Mouse (Mus musculus) liver, embryonic 13.5 days (tissue): ENCODE measurements around the gene Pou2f3. TPM values are rescaled to one million over a fixed set of nuclear protein-coding genes. Genes with fewer than 3 reads are reported as not detected.

ENCODE experiments used
- ATAC-seq: fragments of 200-750 bp; cut with Nextera tagmentation; 2 replicates; pipeline ENCODE4 v1.8.0; 2017; ENCODE audit warnings: low read depth, mild to moderate bottlenecking, moderate number of reproducible peaks, moderate library complexity
- DNase-seq: peaks from one replicate; pipeline ENCODE4 v3.0.0; 2022
- H3K27ac ChIP-seq: fragments of 300-500 bp; sonication (generic); 2 replicates; pipeline ENCODE4 v1.5.1; 2015; ENCODE audit warnings: moderate library complexity, mild to moderate bottlenecking, inconsistent platforms
- H3K27me3 ChIP-seq: fragments of 300-500 bp; sonication (generic); 2 replicates; pipeline ENCODE4 v1.6.1; 2015; ENCODE audit warnings: mild to moderate bottlenecking, inconsistent platforms
- H3K36me3 ChIP-seq: fragments of 300-500 bp; sonication (generic); 2 replicates; pipeline ENCODE4 v1.6.1; 2015; ENCODE audit warnings: mild to moderate bottlenecking, inconsistent platforms
- H3K4me1 ChIP-seq: fragments of 300-500 bp; sonication (generic); replicated peaks from 2 replicates; pipeline ENCODE4 v1.6.1; 2015; ENCODE audit warnings: inconsistent platforms
- H3K4me2 ChIP-seq: fragments of 300-500 bp; sonication (generic); 2 replicates; pipeline ENCODE4 v1.6.1; 2015; ENCODE audit warnings: inconsistent platforms, mild to moderate bottlenecking, moderate library complexity
- H3K4me3 ChIP-seq: fragments of 300-500 bp; sonication (generic); replicated peaks from 2 replicates; pipeline ENCODE4 v1.5.1; 2015; ENCODE audit warnings: mild to moderate bottlenecking, inconsistent platforms
- H3K9ac ChIP-seq: fragments of 300-500 bp; sonication (generic); 2 replicates; pipeline ENCODE4 v1.6.1; 2015; ENCODE audit warnings: mild to moderate bottlenecking, inconsistent platforms
- H3K9me3 ChIP-seq: fragments of 300-500 bp; sonication (generic); replicated peaks from 2 replicates; pipeline ENCODE4 v1.6.1; 2016; ENCODE audit warnings: inconsistent platforms
- WGBS: fragments of 180-500 bp; shearing (Covaris S2); methylation state at CpG from one replicate; pipeline ENCODE4 v1.1.7; 2015; ENCODE audit not compliant: insufficient replicate concordance; 5-methylcytosine and 5-hydroxymethylcytosine counted together
- polyA plus RNA-seq: library from polyadenylated mRNA; unstranded; fragments of >200 nt; fragmentation: Nextera tagmentation; extraction: Ambion mirVana; gene quantifications from 2 replicates; pipeline ENCODE4 v1.2.1, GENCODE M21; 2015

Pou2f3 gene
- polyA plus RNA-seq, 1 experiment from 2014 or later, result not detected

DNA sequence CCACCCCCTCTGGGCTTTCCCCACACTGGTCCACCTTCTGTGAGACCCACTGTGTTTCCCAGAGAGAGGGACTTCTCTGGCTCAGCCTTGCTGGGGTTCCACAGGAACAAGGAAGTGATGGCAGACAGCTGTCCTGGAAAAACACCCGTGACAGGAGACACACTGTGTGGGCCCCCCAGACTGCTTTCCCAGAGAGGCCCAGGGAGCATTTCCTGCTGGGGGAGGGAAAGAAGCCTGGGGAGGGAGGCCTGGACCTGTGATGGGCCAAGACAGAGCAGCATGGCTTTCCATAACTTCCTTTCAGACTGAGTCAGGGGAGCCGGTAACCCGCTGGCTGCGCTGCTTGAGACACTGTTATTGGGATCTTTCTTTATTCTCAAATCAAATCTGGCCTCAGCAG lies 20.7 kb upstream of the Pou2f3 start:
- peaks cover 72% of the 10 kb centered on the region for H3K36me3 ChIP-seq
- H3K27me3 ChIP-seq, result no peaks in the 10 kb centered on the region
- H3K4me2 ChIP-seq, result no peak overlapping the region
- WGBS, result 80% methylated on average over 4 of the region's 4 CpGs
- H3K4me3 ChIP-seq, result no peak overlapping the region
- no peak for ATAC-seq
- H3K9ac ChIP-seq, result peak overlapping the region; percentile 5; the same call in 1 of the 2 replicates
- H3K4me1 ChIP-seq, result peaks cover 98% of the 10 kb centered on the region
- DNase-seq, result no peak
- H3K9me3 ChIP-seq, result no peaks in the 10 kb centered on the region
- H3K27ac ChIP-seq, result peak overlapping the region; percentile 94

DNA sequence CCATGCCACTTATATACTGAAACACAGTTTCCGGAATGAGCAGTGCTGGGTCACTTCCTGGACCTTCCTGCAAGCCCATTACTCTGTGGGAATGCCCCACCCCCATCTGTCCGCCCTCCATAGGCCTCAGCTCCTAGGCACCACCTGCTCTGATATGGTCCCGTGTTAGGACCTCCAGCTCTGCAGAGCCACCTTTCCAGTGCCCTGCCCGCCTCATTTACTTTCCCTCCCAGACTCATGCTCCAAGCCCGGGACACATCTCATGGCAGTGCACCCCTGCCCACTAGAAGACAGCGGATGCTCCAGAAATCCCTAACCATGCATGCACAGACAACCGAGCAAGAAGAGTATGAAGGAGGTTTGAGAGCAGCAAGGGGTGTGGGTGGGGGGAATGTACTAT lies 19.8 kb upstream of the Pou2f3 start:
- DNase-seq, result no peak
- no peak overlapping the region for H3K27ac ChIP-seq
- no peak overlapping the region for H3K4me2 ChIP-seq
- no peak overlapping the region for H3K9ac ChIP-seq
- 80% methylated on average over 7 of the region's 7 CpGs for WGBS
- no peaks in the 10 kb centered on the region for H3K27me3 ChIP-seq
- peaks cover 98% of the 10 kb centered on the region for H3K4me1 ChIP-seq
- H3K9me3 ChIP-seq, result no peaks in the 10 kb centered on the region
- ATAC-seq, result no peak
- peaks cover 66% of the 10 kb centered on the region for H3K36me3 ChIP-seq
- H3K4me3 ChIP-seq, result no peak overlapping the region

DNA sequence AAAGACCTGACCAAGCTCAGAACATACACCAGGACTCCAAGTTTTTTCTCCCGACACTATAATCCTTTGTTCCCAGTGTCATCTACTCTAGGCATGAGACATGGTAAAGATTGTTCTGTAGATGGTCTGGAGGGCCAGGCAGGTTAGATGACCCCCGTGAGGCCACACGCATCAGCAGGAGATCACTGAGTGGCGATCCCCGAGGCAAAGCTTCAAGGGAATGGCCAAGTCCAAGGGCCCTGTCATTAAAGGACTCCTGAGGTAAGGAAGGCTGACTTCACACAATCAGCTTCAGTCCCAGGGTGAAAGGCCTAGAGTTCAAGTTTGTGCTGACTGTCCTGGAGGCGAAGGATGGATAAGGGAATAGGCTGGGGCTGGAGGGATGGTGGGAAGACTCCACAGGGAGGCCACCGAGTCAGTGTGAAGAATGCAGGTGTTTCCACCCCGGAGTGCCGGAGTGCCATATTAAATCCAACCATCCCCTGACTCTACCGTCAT lies 19.3 kb upstream of the Pou2f3 start:
- ATAC-seq (no peak), DNase-seq (no peak)
- H3K4me2 ChIP-seq, result no peak overlapping the region
- peaks cover 71% of the 10 kb centered on the region for H3K36me3 ChIP-seq
- WGBS, result 87% methylated on average over 10 of the region's 10 CpGs
- peaks cover 98% of the 10 kb centered on the region for H3K4me1 ChIP-seq
- no peaks in the 10 kb centered on the region for H3K9me3 ChIP-seq
- no peak overlapping the region for H3K9ac ChIP-seq
- no peaks in the 10 kb centered on the region for H3K27me3 ChIP-seq
- H3K4me3 ChIP-seq, result no peak overlapping the region
- H3K27ac ChIP-seq, result peak overlapping the region; percentile 15; the same call in 1 of the 2 replicates

DNA sequence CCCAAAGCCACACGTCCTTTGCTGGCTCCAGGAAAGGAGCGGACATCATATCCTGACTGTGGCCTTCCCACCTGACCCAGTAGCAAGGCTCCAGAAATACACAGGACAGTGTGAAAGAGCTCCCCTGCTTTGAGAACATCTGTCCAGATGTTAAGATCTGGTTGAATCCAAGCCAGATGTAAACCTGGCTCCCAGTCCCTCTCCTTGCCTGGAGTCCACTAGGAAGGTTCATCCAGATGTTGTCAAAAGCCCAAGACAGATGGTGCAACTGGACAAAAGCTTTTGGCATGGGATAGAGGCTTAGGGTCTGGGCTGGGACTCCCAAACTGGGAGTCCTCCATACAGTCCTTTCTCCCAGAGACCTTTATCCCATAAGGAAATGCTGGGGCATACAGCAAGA lies 18.6 kb upstream of the Pou2f3 start:
- Histone ChIP-seq H3K4me1 (peaks cover 98% of the 10 kb centered on the region), H3K9me3 (no peaks in the 10 kb centered on the region), H3K4me2 (no peak overlapping the region), H3K27ac (peak overlapping the region; percentile 15), H3K36me3 (peaks cover 78% of the 10 kb centered on the region), H3K4me3 (no peak overlapping the region), H3K9ac (no peak overlapping the region), H3K27me3 (no peaks in the 10 kb centered on the region)
- 80% methylated on average over 2 of the region's 2 CpGs for WGBS
- DNase-seq (no peak), ATAC-seq (no peak)

DNA sequence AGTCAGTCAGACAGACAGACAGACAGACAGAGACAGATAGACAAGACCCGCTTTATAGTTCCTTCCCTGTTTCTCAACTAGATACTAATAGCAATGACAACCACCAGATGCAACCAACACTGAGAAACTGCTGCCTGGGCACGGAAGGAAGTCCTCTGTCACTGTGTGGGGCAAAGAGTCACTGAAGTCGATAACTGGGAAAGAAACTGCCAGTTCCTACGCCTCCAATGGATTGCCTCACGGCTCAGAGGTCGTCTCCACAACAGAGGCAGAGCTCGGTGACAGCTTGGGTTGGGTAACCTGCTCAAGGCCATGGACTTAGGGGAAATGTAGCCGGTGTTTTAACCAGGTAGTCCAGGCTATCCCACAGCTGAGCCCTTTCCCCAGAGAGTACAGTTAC lies 17.5 kb upstream of the Pou2f3 start:
- DNase-seq, result no peak
- Histone ChIP-seq H3K9ac (0 out of 2 replicates have a peak overlapping the region, but pooled peaks have one; percentile 35), H3K4me2 (no peak overlapping the region), H3K27ac (peak overlapping the region; percentile 83), H3K4me3 (no peak overlapping the region), H3K27me3 (no peaks in the 10 kb centered on the region), H3K36me3 (peaks cover 80% of the 10 kb centered on the region), H3K9me3 (no peaks in the 10 kb centered on the region), H3K4me1 (peaks cover 91% of the 10 kb centered on the region)
- ATAC-seq, result no peak
- 46% methylated on average over 8 of the region's 8 CpGs for WGBS

- DNase-seq, result no peak
- WGBS, result 63% methylated on average over 9 of the region's 9 CpGs
- no peak overlapping the region for H3K4me2 ChIP-seq
- H3K4me1 ChIP-seq, result peaks cover 81% of the 10 kb centered on the region
- H3K27ac ChIP-seq, result peak overlapping the region; percentile 83
- H3K9ac ChIP-seq, result peak overlapping the region; percentile 35; the same call in 1 of the 2 replicates
- H3K4me3 ChIP-seq, result no peak overlapping the region
- no peak for ATAC-seq
- no peaks in the 10 kb centered on the region for H3K9me3 ChIP-seq
- H3K27me3 ChIP-seq, result no peaks in the 10 kb centered on the region
- peaks cover 81% of the 10 kb centered on the region for H3K36me3 ChIP-seq
These were observed 16.5 kb upstream of the Pou2f3 start for GRCm38 (mm10) chr9:43226573-43227160.

DNA sequence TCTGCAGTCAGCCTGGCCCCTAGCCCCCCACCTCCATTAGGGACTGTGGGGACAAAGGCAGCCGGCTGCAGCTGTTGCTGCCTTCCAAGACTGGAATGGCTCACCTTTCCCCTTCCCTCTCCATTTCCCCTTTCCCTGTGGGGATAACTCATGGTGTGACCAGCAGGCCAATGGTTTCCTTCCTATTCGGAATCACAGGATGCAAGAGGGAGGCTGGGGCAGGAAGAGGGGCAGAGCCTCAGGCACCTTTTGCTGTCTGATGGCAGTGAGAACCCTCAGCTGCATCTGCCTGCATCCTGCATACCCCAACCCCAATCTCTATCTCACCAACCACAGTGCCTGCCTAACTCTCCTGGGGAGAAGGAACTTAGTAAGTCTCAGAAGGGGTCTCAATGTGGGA lies 15.3 kb upstream of the Pou2f3 start:
- H3K4me1 ChIP-seq, result peaks cover 69% of the 10 kb centered on the region
- no peak for ATAC-seq

DNA sequence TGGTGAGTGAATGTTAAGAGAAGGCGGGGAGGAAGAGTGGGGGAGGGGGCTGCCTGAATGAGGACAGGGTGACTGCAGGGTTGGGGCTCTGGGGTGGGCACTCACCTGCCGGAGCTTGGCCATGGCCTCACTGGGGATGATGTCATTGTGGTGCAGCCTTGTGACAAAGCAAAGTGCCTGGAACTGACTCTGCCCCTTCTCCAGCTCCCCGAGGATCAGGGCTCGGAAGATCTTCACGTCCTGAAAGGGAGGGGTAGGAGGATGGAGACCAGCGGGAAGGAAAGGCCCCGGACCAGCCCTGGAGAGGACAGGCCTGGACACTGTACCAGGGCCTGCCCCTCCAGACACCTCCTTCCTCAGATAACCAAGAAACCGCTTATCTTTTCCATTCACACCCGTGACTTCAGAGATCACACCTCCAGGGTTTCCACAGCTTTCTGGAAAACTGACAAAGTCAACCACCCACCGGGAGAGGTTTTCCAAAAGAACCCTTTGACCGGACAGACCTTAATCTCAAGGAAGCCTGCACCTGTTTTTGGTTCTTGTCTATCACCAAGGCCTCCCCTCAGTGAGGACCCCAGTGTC lies 14.7 kb upstream of the Pou2f3 start:
- H3K9ac ChIP-seq, result peak overlapping the region; percentile 63

More for the DNA sequence above, 15.3 kb upstream of the Pou2f3 start:
- no peak for DNase-seq
- H3K9me3 ChIP-seq, result no peaks in the 10 kb centered on the region
- H3K4me2 ChIP-seq, result peak overlapping the region; percentile 63
- WGBS, result 33% methylated on average over 2 of the region's 2 CpGs
- H3K4me3 ChIP-seq, result peak overlapping the region; percentile 41; the same call in 1 of the 2 replicates
- peak overlapping the region; percentile 63 for H3K9ac ChIP-seq
- H3K36me3 ChIP-seq, result peaks cover 81% of the 10 kb centered on the region
- H3K27ac ChIP-seq, result peak overlapping the region; percentile 83
- no peaks in the 10 kb centered on the region for H3K27me3 ChIP-seq

DNA sequence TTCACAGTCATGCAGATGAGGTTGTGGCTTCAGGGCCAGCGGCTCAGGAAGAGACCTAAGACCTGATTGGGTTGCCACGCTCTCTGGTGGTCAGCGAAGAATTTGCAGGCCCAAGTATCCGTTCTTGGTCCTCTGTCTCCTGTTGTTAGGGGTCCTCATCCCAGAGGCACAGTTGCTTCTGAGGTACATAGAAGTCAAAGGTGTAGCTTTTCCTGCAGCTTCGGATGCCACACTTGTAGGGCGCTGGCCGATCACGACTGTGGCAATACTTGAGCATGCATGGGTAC lies 12.2 kb upstream of the Pou2f3 start:
- Histone ChIP-seq H3K9ac (no peak overlapping the region), H3K36me3 (peaks cover 61% of the 10 kb centered on the region), H3K4me2 (no peak overlapping the region), H3K27me3 (no peaks in the 10 kb centered on the region), H3K4me3 (no peak overlapping the region), H3K4me1 (peaks cover 40% of the 10 kb centered on the region), H3K27ac (0 out of 2 replicates have a peak overlapping the region, but pooled peaks have one; percentile 23), H3K9me3 (no peaks in the 10 kb centered on the region)
- no peak for ATAC-seq
- 58% methylated on average over 8 of the region's 8 CpGs for WGBS
- no peak for DNase-seq

More for the DNA sequence above, 14.7 kb upstream of the Pou2f3 start:
- Histone ChIP-seq H3K36me3 (peaks cover 76% of the 10 kb centered on the region), H3K27ac (peak overlapping the region; percentile 83), H3K27me3 (no peaks in the 10 kb centered on the region), H3K4me2 (peak overlapping the region; percentile 63), H3K4me1 (peaks cover 63% of the 10 kb centered on the region), H3K4me3 (peak overlapping the region; percentile 41), H3K9me3 (no peaks in the 10 kb centered on the region)
- WGBS, result 32% methylated on average over 11 of the region's 11 CpGs
- DNase-seq, result peak; percentile 71
- ATAC-seq, result peak; percentile 87

DNA sequence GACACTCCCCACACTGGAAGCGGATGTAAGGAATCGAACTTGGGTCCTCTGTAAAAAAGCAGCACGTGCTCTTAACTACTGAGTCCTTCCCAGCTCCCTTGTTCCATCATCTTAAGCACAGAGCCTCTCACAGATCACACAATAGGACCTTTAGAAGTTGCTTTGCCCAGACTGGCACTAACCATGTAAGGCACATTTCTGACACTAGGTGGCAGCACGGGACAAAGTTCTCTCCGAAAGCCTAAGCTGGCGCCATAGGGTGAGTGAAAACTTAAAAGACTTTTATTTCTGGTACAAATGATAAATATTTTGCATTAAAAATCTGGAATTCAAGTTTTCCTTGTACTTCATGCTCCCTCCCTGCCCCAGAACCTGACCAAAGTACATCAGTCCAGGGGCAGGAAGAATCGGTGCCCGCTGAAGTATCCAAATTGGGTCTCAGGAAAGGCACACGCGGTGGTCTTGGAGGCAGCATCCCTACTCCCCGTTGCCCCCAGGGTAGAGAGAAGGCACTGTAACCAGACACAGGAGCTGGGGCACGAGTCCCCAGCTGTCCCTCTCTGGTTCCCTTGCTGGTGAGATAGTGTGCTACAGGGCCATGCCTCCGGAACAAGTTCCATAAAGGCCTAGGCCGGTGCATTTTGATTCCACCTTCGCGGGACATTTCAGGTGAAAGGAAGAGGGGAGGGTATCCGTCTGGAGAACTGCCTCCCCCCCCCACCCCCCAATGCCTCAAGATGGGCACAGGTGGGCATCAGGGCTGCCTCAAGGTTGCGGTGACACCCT lies 11.7 kb upstream of the Pou2f3 start:
- Histone ChIP-seq H3K36me3 (peaks cover 55% of the 10 kb centered on the region), H3K9ac (no peak overlapping the region), H3K9me3 (no peaks in the 10 kb centered on the region), H3K4me2 (no peak overlapping the region), H3K27me3 (no peaks in the 10 kb centered on the region), H3K4me3 (no peak overlapping the region), H3K4me1 (peaks cover 34% of the 10 kb centered on the region), H3K27ac (no peak overlapping the region)
- no peak for ATAC-seq
- peak; percentile 68 for DNase-seq
- 55% methylated on average over 18 of the region's 18 CpGs for WGBS

DNA sequence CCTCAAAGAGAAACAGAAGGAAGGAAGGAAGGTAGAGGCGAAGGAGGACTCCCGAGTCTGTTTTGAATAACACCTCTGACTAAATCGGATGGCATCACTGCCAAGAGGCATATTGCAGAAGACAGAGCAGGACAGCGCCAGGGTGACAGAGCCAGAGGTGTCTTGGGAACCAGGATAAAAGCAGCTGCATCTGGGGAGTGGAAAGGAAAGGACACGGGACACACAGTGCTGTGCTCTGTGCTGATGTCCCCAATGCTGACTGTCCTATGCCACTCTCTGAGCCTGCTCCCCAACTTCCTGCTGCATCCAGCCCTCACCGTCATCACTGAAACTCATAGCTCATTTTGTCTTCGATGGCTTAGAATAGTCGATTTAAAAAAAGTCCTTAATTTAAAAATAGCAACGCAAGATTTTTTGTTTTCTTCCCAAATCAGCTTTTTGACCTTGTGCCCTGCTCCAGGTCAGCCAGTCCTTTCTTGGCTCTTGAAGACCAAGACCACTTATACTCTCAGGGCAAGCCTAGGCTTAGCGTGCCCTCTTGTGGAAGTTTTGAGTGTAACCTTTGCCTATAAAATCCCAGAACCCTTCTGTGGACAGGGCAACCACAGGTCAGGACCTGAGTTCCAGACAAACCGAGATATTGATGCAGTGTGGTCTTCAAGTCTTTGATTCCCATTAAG lies 742 bp upstream of the Pou2f3 start:
- WGBS, result 18% methylated on average over 11 of the region's 11 CpGs

More for the DNA sequence above, 742 bp upstream of the Pou2f3 start:
- peaks cover 6% of the 10 kb centered on the region for H3K4me1 ChIP-seq
- no peak overlapping the region for H3K9ac ChIP-seq
- H3K4me3 ChIP-seq, result no peak overlapping the region
- peaks cover 63% of the 10 kb centered on the region for H3K27me3 ChIP-seq
- no peak overlapping the region for H3K4me2 ChIP-seq
- ATAC-seq (0 out of 2 replicates have a peak, but pooled peaks have one; percentile 23), DNase-seq (no peak)
- H3K9me3 ChIP-seq, result no peaks in the 10 kb centered on the region
- no peak overlapping the region for H3K27ac ChIP-seq
- no peaks in the 10 kb centered on the region for H3K36me3 ChIP-seq
